In genomic region chr9:24780929-24781441, GRCm38 (mm10) we compare ENCODE assay signal across 9 mouse cellular contexts. TPM values are rescaled to one million over a fixed set of nuclear protein-coding genes. Genes with fewer than 3 reads are reported as not detected.
DNase-seq lines count a peak whose midpoint lies in the region; ATAC-seq and TF ChIP-seq lines count a peak whose summit lies in the region.
"Had no signal": no experiment of that assay in that cellular context is flagged by ENCODE, and none has a peak within 500 bp of the region (broad histone marks: within the 10 kb centered on the region; RNA-seq: fewer than 3 reads in every experiment).

No protein-coding gene starts in this region.

- no peaks in the 10 kb centered on the region for H3K79me2 ChIP-seq in liver, adult 2 months (ENCODE audit: control insufficient read depth, insufficient read depth, low read length)

- no peaks in the 10 kb centered on the region for H3K9me3 ChIP-seq in forebrain, embryonic 13.5 days (replicated peaks)
- H3K9me3 ChIP-seq in limb, embryonic 11.5 days (ENCODE audit: control insufficient read depth, low read length): no peaks in the 10 kb centered on the region

- H3K27me3 ChIP-seq in liver, adult 2 months (ENCODE audit: control insufficient read depth, insufficient read depth, low read length): peaks cover 11% of the 10 kb centered on the region
- peaks cover 68% of the 10 kb centered on the region for H3K27me3 ChIP-seq in forebrain, embryonic 13.5 days
- peaks cover 64% of the 10 kb centered on the region for H3K27me3 ChIP-seq in limb, embryonic 11.5 days (ENCODE audit: control insufficient read depth, insufficient read depth, low read length)

- TF ChIP-seq CTCF in liver, adult 2 months (IDR thresholded peaks at IDR 0.05; ENCODE audit: low read depth, low read length): no peak

- WGBS in liver, adult 2 months: under 1% methylated on average over 32 of the region's 32 CpGs
- under 1% methylated on average over 32 of the region's 32 CpGs for WGBS in forebrain, embryonic 13.5 days
- under 1% methylated on average over 32 of the region's 32 CpGs for WGBS in limb, embryonic 11.5 days

- DNase-seq in liver, adult 2 months (ENCODE audit: extremely low read depth, low read depth, low spot score): no peak
- no peak for DNase-seq in liver
- DNase-seq in limb, embryonic 11.5 days (ENCODE audit: low spot score): peak; percentile 59
- peak; percentile 69 for DNase-seq in retina, postnatal 1 day
- no peak for DNase-seq in layer of hippocampus, postnatal 36 days
- DNase-seq in layer of hippocampus, postnatal 10 days (ENCODE audit: low spot score in 2 of 2): no peak
- DNase-seq in spleen, postnatal 36 days (ENCODE audit: low spot score in 2 of 2): no peak

- peak overlapping the region; percentile 68 for H3K4me2 ChIP-seq in forebrain, embryonic 13.5 days
- H3K4me2 ChIP-seq in limb, embryonic 11.5 days (ENCODE audit: low read depth, severe bottlenecking): peak overlapping the region; percentile 65

- no peak overlapping the region for H3K27ac ChIP-seq in liver, adult 2 months (replicated peaks; ENCODE audit: insufficient read depth, low read depth, low read length)
- no peak overlapping the region for H3K27ac ChIP-seq in forebrain, embryonic 13.5 days
- no peak overlapping the region for H3K27ac ChIP-seq in limb, embryonic 11.5 days (replicated peaks; ENCODE audit: low read depth, low read length)
- H3K27ac ChIP-seq: macrophage had no signal

- no peaks in the 10 kb centered on the region for H3K36me3 ChIP-seq in liver, adult 2 months (ENCODE audit: control insufficient read depth, insufficient read depth, low read length)
- no peaks in the 10 kb centered on the region for H3K36me3 ChIP-seq in forebrain, embryonic 13.5 days (ENCODE audit: poor library complexity, severe bottlenecking)
- H3K36me3 ChIP-seq in limb, embryonic 11.5 days (ENCODE audit: control insufficient read depth, insufficient read depth, low read length): no peaks in the 10 kb centered on the region

- ATAC-seq in forebrain, embryonic 13.5 days: peak; percentile 78
- peak; percentile 58 for ATAC-seq in limb, embryonic 11.5 days (ENCODE audit: insufficient number of reproducible peaks, low FRiP score, low TSS enrichment, low read depth)

- peak overlapping the region; percentile 42; the same call in 1 of the 2 replicates for H3K4me3 ChIP-seq in liver, adult 2 months (ENCODE audit: insufficient read depth, low read depth, low read length)
- peak overlapping the region; percentile 40 for H3K4me3 ChIP-seq in forebrain, embryonic 13.5 days
- peak overlapping the region; percentile 29 for H3K4me3 ChIP-seq in limb, embryonic 11.5 days (ENCODE audit: low read depth, low read length)

- no peak overlapping the region; the same call in 1 of the 2 replicates for H3K9ac ChIP-seq in liver, adult 2 months (ENCODE audit: low read depth, low read length)
- H3K9ac ChIP-seq in forebrain, embryonic 13.5 days: peak overlapping the region; percentile 50
- peak overlapping the region; percentile 22; the same call in 1 of the 2 replicates for H3K9ac ChIP-seq in limb, embryonic 11.5 days (ENCODE audit: low read length)

- peaks cover 2% of the 10 kb centered on the region; the same call in 1 of the 2 replicates for H3K4me1 ChIP-seq in liver, adult 2 months (ENCODE audit: control insufficient read depth, insufficient read depth, low read length)
- H3K4me1 ChIP-seq in forebrain, embryonic 13.5 days: peaks cover 31% of the 10 kb centered on the region
- no peaks in the 10 kb centered on the region for H3K4me1 ChIP-seq in limb, embryonic 11.5 days (ENCODE audit: control insufficient read depth, insufficient read depth, low read length)

- TF ChIP-seq POLR2A in liver, adult 2 months (IDR thresholded peaks at IDR 0.05; ENCODE audit: extremely low read depth, insufficient read depth, low read length): no peak

RNA-seq across cellular contexts. Expression of gene Tbx20, which starts 6.9 kb away (rescaled TPM):
- 2.2 and 3.0 TPM in 2 replicates for total RNA-seq in liver, adult 2 months (2014; rRNA removed)
- 0.52 and 0.67 TPM in 2 replicates for polyA plus RNA-seq in liver, adult 2 months (2012; rRNA removed)
- polyA plus RNA-seq in forebrain, embryonic 13.5 days (2015; fragmentation: Nextera tagmentation; extraction: Ambion mirVana): 0.01 and 0.30 TPM in 2 replicates
- polyA plus RNA-seq in limb, embryonic 11.5 days (2014; fragmentation: Nextera tagmentation; extraction: Ambion mirVana): 0.09 TPM in 1 of 2 replicates, not detected in the other
- not detected for total RNA-seq in layer of hippocampus, postnatal 36 days (2021)
- not detected for total RNA-seq in layer of hippocampus, postnatal 10 days (2021)
- polyA plus RNA-seq: macrophage had no signal

Comparison
In these comparisons a context has a peak if more than half of its experiments do, and no peak if none do; other contexts are left out.
1. DNase-seq: peak in limb, embryonic 11.5 days (single experiment) and retina, postnatal 1 day (single experiment); none in liver, adult 2 months (single experiment), liver (single experiment), layer of hippocampus, postnatal 36 days (0 of 2), layer of hippocampus, postnatal 10 days (0 of 2) and spleen, postnatal 36 days (0 of 2).
2. Peak in every context shown above with its lines, with median percentiles within 50 percentile points of each other: H3K4me3 ChIP-seq.